Comparison of ENCODE assay signal across 27 mouse cellular contexts in the genomic region with DNA sequence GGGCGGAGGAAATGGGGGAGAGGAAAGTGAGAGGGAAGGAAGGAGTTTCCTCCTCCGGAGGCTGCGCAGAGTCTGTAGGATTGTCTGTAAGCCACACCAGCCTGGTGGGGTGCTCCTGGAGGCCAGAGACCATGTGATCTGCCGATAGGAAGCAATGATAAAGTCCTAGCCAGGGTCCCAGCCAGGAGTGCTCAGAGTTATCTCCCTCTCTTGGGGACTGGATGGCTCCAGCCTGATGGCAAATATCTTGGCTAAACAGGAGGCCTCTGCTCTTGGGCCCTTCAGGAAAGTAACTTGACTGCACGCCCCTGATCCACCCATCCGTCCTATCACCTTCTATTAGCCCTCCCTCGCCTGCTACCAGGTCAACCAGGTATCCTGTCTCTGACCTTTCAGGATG. TPM values are rescaled to one million over a fixed set of nuclear protein-coding genes. Genes with fewer than 3 reads are reported as not detected.
DNase-seq lines count a peak whose midpoint lies in the region; ATAC-seq and TF ChIP-seq lines count a peak whose summit lies in the region.
"Had no signal": no experiment of that assay in that cellular context is flagged by ENCODE, and none has a peak within 500 bp of the region (broad histone marks: within the 10 kb centered on the region; RNA-seq: fewer than 3 reads in every experiment).

No protein-coding gene starts in this region.

- H3K27me3 ChIP-seq in liver, postnatal 0 days (ENCODE audit: insufficient read depth, low read length), result no peaks in the 10 kb centered on the region
- H3K27me3 ChIP-seq in liver, embryonic 12.5 days (replicated peaks), result no peaks in the 10 kb centered on the region
- H3K27me3 ChIP-seq in liver, embryonic 15.5 days, result no peaks in the 10 kb centered on the region; the same call in 1 of the 2 replicates
- H3K27me3 ChIP-seq in hindbrain, embryonic 12.5 days, result no peaks in the 10 kb centered on the region; the same call in 1 of the 2 replicates
- H3K27me3 ChIP-seq: embryonic facial prominence, embryonic 13.5 days; forebrain, embryonic 12.5 days; heart, embryonic 12.5 days; heart, embryonic 15.5 days had no signal

- TF ChIP-seq EP300 in liver, postnatal 0 days (IDR thresholded peaks at IDR 0.05; ENCODE audit: low read depth), result no peak

- TF ChIP-seq CTCF in liver, postnatal 0 days (IDR thresholded peaks at IDR 0.05; ENCODE audit: low read depth), result no peak

- no peaks in the 10 kb centered on the region for H3K9me3 ChIP-seq in liver, postnatal 0 days (ENCODE audit: low read length)
- no peaks in the 10 kb centered on the region for H3K9me3 ChIP-seq in liver, embryonic 12.5 days (replicated peaks)
- no peaks in the 10 kb centered on the region for H3K9me3 ChIP-seq in liver, embryonic 15.5 days (replicated peaks)
- no peaks in the 10 kb centered on the region for H3K9me3 ChIP-seq in hindbrain, embryonic 12.5 days (replicated peaks)
- H3K9me3 ChIP-seq: embryonic facial prominence, embryonic 10.5 days; embryonic facial prominence, embryonic 13.5 days; forebrain, embryonic 12.5 days; heart, embryonic 12.5 days; heart, embryonic 15.5 days; hindbrain, embryonic 10.5 days had no signal

- no peak overlapping the region for H3K27ac ChIP-seq in liver, postnatal 0 days (ENCODE audit: low read depth)
- peak overlapping the region; percentile 60; the same call in 1 of the 2 replicates for H3K27ac ChIP-seq in liver, embryonic 12.5 days
- H3K27ac ChIP-seq in liver, embryonic 15.5 days (replicated peaks), result no peak overlapping the region; the same call in 1 of the 2 replicates
- H3K27ac ChIP-seq in hindbrain, embryonic 12.5 days, result no peak overlapping the region
- H3K27ac ChIP-seq: embryonic facial prominence, embryonic 10.5 days; embryonic facial prominence, embryonic 13.5 days; forebrain, embryonic 12.5 days; heart, embryonic 15.5 days; hindbrain, embryonic 10.5 days; hindbrain, embryonic 14.5 days; hindbrain, postnatal 0 days had no signal

- no peak for ATAC-seq in liver, postnatal 0 days
- peak; percentile 92 for ATAC-seq in liver, embryonic 12.5 days
- ATAC-seq in liver, embryonic 15.5 days (ENCODE audit: insufficient read depth), result peak; percentile 85
- no peak for ATAC-seq in hindbrain, embryonic 12.5 days (ENCODE audit: low FRiP score)
- ATAC-seq: forebrain, embryonic 16.5 days; hindbrain, postnatal 0 days; Patski had no signal

- no peaks in the 10 kb centered on the region for H3K4me1 ChIP-seq in liver, postnatal 0 days (ENCODE audit: insufficient read depth)
- peaks cover 19% of the 10 kb centered on the region for H3K4me1 ChIP-seq in liver, embryonic 12.5 days
- peaks cover 13% of the 10 kb centered on the region for H3K4me1 ChIP-seq in liver, embryonic 15.5 days (replicated peaks)
- no peaks in the 10 kb centered on the region for H3K4me1 ChIP-seq in hindbrain, embryonic 12.5 days
- H3K4me1 ChIP-seq: embryonic facial prominence, embryonic 10.5 days; embryonic facial prominence, embryonic 13.5 days; forebrain, embryonic 12.5 days; heart, embryonic 12.5 days; heart, embryonic 15.5 days; hindbrain, embryonic 10.5 days had no signal

- no peaks in the 10 kb centered on the region for H3K36me3 ChIP-seq in liver, postnatal 0 days (replicated peaks; ENCODE audit: insufficient read depth, low read length)
- no peaks in the 10 kb centered on the region for H3K36me3 ChIP-seq in liver, embryonic 12.5 days
- no peaks in the 10 kb centered on the region for H3K36me3 ChIP-seq in liver, embryonic 15.5 days (replicated peaks)
- no peaks in the 10 kb centered on the region for H3K36me3 ChIP-seq in hindbrain, embryonic 12.5 days
- H3K36me3 ChIP-seq: embryonic facial prominence, embryonic 10.5 days; embryonic facial prominence, embryonic 13.5 days; forebrain, embryonic 12.5 days; heart, embryonic 12.5 days; heart, embryonic 15.5 days; hindbrain, embryonic 10.5 days had no signal

- peak; percentile 56 for DNase-seq in liver
- DNase-seq in liver, postnatal 0 days, result no peak
- no peak for DNase-seq in cerebellum, adult 11-12 months
- DNase-seq in embryo, embryonic 11 days, result no peak
- DNase-seq: adrenal gland, postnatal 10 days; adrenal gland, postnatal 36 days; cerebellum, adult 2 months; cerebellum, adult 9-11 months; cerebellum, postnatal 25 days; gastrocnemius, postnatal 14 days; heart, adult 18-20 months; heart, postnatal 10 days; heart, postnatal 36 days had no signal

- no peak overlapping the region for H3K9ac ChIP-seq in liver, postnatal 0 days (replicated peaks)
- H3K9ac ChIP-seq in liver, embryonic 12.5 days, result peak overlapping the region; percentile 18
- no peak overlapping the region for H3K9ac ChIP-seq in liver, embryonic 15.5 days
- no peak overlapping the region for H3K9ac ChIP-seq in hindbrain, embryonic 12.5 days
- H3K9ac ChIP-seq: embryonic facial prominence, embryonic 13.5 days; forebrain, embryonic 12.5 days; heart, embryonic 12.5 days; heart, embryonic 15.5 days; hindbrain, embryonic 14.5 days had no signal

- H3K4me2 ChIP-seq in liver, postnatal 0 days (ENCODE audit: low read depth, low read length), result no peak overlapping the region
- peak overlapping the region; percentile 41 for H3K4me2 ChIP-seq in liver, embryonic 12.5 days
- peak overlapping the region; percentile 0; the same call in 1 of the 2 replicates for H3K4me2 ChIP-seq in liver, embryonic 15.5 days
- no peak overlapping the region for H3K4me2 ChIP-seq in hindbrain, embryonic 12.5 days (replicated peaks)
- H3K4me2 ChIP-seq: embryonic facial prominence, embryonic 13.5 days; forebrain, embryonic 12.5 days; heart, embryonic 12.5 days; heart, embryonic 15.5 days; hindbrain, embryonic 14.5 days had no signal

- 55% methylated on average over 7 of the region's 7 CpGs for WGBS in liver, postnatal 0 days (ENCODE audit: insufficient replicate concordance)
- 32% methylated on average over 7 of the region's 7 CpGs for WGBS in liver, embryonic 12.5 days (ENCODE audit: insufficient replicate concordance)
- 29% methylated on average over 7 of the region's 7 CpGs for WGBS in liver, embryonic 15.5 days (ENCODE audit: insufficient replicate concordance)
- 80% methylated on average over 7 of the region's 7 CpGs for WGBS in hindbrain, embryonic 12.5 days

- H3K4me3 ChIP-seq in liver, postnatal 0 days (ENCODE audit: low read depth, low read length), result no peak overlapping the region
- H3K4me3 ChIP-seq in liver, embryonic 12.5 days, result no peak overlapping the region
- no peak overlapping the region for H3K4me3 ChIP-seq in liver, embryonic 15.5 days (replicated peaks)
- H3K4me3 ChIP-seq in hindbrain, embryonic 12.5 days, result no peak overlapping the region
- H3K4me3 ChIP-seq: embryonic facial prominence, embryonic 10.5 days; embryonic facial prominence, embryonic 13.5 days; erythroblast, embryonic 14.5 days; forebrain, embryonic 12.5 days; heart, embryonic 12.5 days; heart, embryonic 15.5 days; hindbrain, embryonic 10.5 days had no signal

RNA-seq across cellular contexts. Expression of a gene that starts 26.0 kb away (rescaled TPM):
- 79.4 and 91.2 TPM in 2 replicates for polyA plus RNA-seq in liver, postnatal 0 days (2015; fragmentation: Nextera tagmentation; extraction: Ambion mirVana)
- polyA plus RNA-seq in liver, embryonic 12.5 days (2016; fragmentation: Nextera tagmentation; extraction: Ambion mirVana), result 377 and 389 TPM in 2 replicates
- polyA plus RNA-seq in liver, embryonic 15.5 days (2015; fragmentation: Nextera tagmentation; extraction: Ambion mirVana), result 140 and 149 TPM in 2 replicates
- 262 and 300 TPM in 2 replicates for polyA plus RNA-seq in hindbrain, embryonic 12.5 days (2016; fragmentation: Nextera tagmentation; extraction: Ambion mirVana)

RNA-seq across cellular contexts. Expression of a gene that starts 36.1 kb away (rescaled TPM):
- 114 and 116 TPM in 2 replicates for polyA plus RNA-seq in liver, postnatal 0 days (2015; fragmentation: Nextera tagmentation; extraction: Ambion mirVana)
- polyA plus RNA-seq in liver, embryonic 12.5 days (2016; fragmentation: Nextera tagmentation; extraction: Ambion mirVana), result 123 and 127 TPM in 2 replicates
- polyA plus RNA-seq in liver, embryonic 15.5 days (2015; fragmentation: Nextera tagmentation; extraction: Ambion mirVana), result 101 and 113 TPM in 2 replicates
- 118 and 119 TPM in 2 replicates for polyA plus RNA-seq in hindbrain, embryonic 12.5 days (2016; fragmentation: Nextera tagmentation; extraction: Ambion mirVana)

RNA-seq across cellular contexts. Expression of a gene that starts 46.7 kb away (rescaled TPM):
- polyA plus RNA-seq in liver, postnatal 0 days (2015; fragmentation: Nextera tagmentation; extraction: Ambion mirVana), result 0.08 and 0.11 TPM in 2 replicates
- polyA plus RNA-seq in liver, embryonic 12.5 days (2016; fragmentation: Nextera tagmentation; extraction: Ambion mirVana), result 0.41 and 0.61 TPM in 2 replicates
- polyA plus RNA-seq in liver, embryonic 15.5 days (2015; fragmentation: Nextera tagmentation; extraction: Ambion mirVana), result 0.12 and 0.16 TPM in 2 replicates
- 3.4 TPM in 2 replicates for polyA plus RNA-seq in hindbrain, embryonic 12.5 days (2016; fragmentation: Nextera tagmentation; extraction: Ambion mirVana)
- polyA plus RNA-seq: erythroblast, embryonic 14.5 days had no signal

RNA-seq across cellular contexts. Expression of a gene that starts 53.2 kb away (rescaled TPM):
- polyA plus RNA-seq in liver, postnatal 0 days (2015; fragmentation: Nextera tagmentation; extraction: Ambion mirVana), result not detected in 2 replicates
- polyA plus RNA-seq in liver, embryonic 12.5 days (2016; fragmentation: Nextera tagmentation; extraction: Ambion mirVana), result 0.04 TPM in 1 of 2 replicates, not detected in the other
- 0.07 and 0.08 TPM in 2 replicates for polyA plus RNA-seq in liver, embryonic 15.5 days (2015; fragmentation: Nextera tagmentation; extraction: Ambion mirVana)
- not detected in 2 replicates for polyA plus RNA-seq in hindbrain, embryonic 12.5 days (2016; fragmentation: Nextera tagmentation; extraction: Ambion mirVana)
- polyA plus RNA-seq: cerebellum, adult 2 months; embryonic facial prominence, embryonic 10.5 days; embryonic facial prominence, embryonic 13.5 days; erythroblast, embryonic 14.5 days; forebrain, embryonic 12.5 days; forebrain, embryonic 16.5 days; heart, embryonic 12.5 days; heart, embryonic 15.5 days; hindbrain, embryonic 10.5 days; hindbrain, embryonic 14.5 days; hindbrain, postnatal 0 days; Patski had no signal

Comparison
In these comparisons a context has a peak if more than half of its experiments do, and no peak if none do; other contexts are left out.
1. ATAC-seq: peak in liver, embryonic 12.5 days (single experiment) and liver, embryonic 15.5 days (single experiment); none in liver, postnatal 0 days (single experiment) and hindbrain, embryonic 12.5 days (single experiment).
2. H3K4me2 ChIP-seq: peak in liver, embryonic 12.5 days (single experiment) and liver, embryonic 15.5 days (single experiment); none in liver, postnatal 0 days (single experiment) and hindbrain, embryonic 12.5 days (single experiment).